Mouse (Mus musculus) brain, adult 2 months (tissue): ENCODE results near the gene Tuba1a.

Experiments
- DNase-seq: peaks from one replicate; pipeline ENCODE4 v3.0.0; 2011; ENCODE audit warnings: low read depth, low spot score

Tuba1a gene

GRCm38 (mm10) chr15:98953401-98954356 is at the start of gene Tuba1a, which contains the start of gene Gm49450:
Tuba1a (minus strand) TSS chr15:98953703.
Gm49450 (minus strand) TSS chr15:98953551.
- peak; percentile 100 for DNase-seq

- DNase-seq, result peak; percentile 25
Observed at GRCm38 (mm10) chr15:99001451-99001931, 48.0 kb upstream of the Tuba1a start.

- peak; percentile 78 for DNase-seq
Observed at GRCm38 (mm10) chr15:99000535-99001283, 47.2 kb upstream of the Tuba1a start.

DNA sequence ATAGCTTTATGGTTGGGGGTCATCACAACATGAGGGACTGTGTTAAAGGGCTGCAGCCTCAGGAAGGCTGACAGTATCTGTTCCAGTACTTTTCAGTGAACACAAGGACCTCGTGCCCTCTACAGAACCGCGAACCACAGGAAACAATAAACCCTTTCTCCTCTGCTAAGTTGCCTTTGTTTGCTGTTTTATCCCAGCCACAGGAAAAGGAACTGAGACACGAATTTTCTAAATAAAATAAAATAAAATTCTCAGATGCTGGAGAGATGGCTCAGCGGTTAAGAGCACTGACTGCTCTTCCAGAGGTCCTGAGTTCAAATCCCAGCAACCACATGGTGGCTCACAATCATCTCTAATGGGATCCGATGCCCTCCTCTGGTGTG is 45.3 kb upstream of the Tuba1a start:
- DNase-seq, result no peak

GRCm38 (mm10) chr15:98997938-98998774 is 44.7 kb upstream of the Tuba1a start:
- DNase-seq, result no peak

DNA sequence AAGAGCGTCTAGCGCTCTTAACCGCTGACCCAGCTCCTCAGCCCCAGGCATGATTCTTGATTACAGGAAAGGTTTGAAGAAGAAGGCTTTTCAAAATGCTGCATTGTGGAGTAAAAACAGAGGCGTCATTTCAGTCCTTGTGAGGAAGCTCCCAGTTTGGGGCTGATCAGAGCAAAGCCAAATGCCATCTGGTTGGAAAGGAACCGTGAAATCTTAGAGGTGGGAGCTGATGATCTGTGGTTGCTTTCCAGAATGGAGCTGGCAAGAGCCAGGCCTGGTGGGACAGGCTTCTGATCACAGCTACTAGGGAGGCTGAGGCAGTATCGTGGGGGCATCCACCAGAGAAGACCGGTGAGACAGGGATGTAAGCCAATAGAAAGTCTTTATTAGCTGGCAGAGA is 43.3 kb upstream of the Tuba1a start:
- no peak for DNase-seq

DNA sequence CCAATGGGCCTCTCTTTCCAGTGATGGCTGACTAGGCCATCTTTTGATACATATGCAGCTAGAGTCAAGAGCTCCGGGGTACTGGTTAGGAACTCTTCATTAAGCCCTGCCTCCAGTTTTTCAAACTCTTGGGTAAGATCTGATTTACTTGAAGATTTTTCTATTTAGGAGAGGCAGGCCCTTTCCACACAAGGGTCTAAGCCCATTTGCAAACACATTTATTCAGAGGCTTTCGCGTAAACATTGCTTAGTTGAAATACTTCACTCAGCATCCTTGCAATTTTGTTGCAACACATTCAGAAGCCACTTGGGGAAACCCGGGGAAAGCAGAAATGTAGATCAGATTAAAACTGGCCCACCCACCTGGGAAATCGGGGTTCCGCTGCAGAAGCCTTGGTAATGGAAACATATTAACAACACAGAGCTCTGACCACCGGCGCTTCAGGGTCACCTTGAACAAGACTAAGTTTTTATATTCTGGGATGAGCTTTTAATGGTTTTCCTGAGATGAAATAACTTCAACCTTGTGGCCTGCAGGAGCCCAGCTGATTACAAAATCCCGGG is 41.5 kb upstream of the Tuba1a start:
- no peak for DNase-seq

- peak; percentile 98 for DNase-seq
Observed at GRCm38 (mm10) chr15:98993865-98994264, 40.4 kb upstream of the Tuba1a start.

GRCm38 (mm10) chr15:98993093-98993793 is 39.7 kb upstream of the Tuba1a start:
- peak; percentile 96 for DNase-seq

DNA sequence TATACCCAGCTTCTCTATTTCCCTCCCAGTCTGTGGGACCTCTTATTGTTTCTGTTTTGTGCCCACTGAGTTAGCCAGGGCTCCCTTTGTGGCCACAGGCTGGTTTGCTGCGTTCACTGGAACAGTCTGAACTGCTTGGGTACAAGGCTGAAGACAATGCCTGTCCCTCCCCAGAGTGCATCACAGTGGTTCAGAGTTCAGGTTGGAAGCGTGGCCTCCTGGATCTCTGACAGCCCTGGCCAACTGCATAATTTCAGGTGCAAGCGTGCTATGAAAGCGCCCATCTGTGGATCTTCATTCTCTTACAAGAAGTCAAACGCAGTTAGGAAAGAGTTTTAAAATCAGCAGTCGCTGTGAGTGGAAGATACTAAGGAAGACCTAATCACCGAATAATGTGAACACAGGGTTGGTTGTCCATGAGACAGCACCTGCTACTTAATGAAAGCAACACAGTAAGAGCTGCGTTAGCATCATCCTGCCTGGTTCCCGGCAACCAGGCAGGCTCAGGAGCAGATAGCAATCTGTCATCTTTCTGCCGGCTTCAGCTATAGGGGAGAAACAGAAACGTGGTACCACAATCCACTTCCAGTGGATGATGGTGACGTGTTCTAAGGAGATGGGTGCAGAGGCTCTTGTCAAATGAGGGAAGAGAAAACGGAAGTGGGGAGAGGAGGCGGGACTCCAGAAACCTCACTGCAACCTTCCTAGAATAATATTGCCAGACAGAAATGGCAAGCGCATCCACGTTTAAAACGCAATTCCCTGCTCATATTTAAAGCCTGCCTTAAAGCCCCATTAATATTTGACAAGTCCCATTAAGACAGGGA is 38.8 kb upstream of the Tuba1a start:
- DNase-seq, result peak; percentile 97

DNA sequence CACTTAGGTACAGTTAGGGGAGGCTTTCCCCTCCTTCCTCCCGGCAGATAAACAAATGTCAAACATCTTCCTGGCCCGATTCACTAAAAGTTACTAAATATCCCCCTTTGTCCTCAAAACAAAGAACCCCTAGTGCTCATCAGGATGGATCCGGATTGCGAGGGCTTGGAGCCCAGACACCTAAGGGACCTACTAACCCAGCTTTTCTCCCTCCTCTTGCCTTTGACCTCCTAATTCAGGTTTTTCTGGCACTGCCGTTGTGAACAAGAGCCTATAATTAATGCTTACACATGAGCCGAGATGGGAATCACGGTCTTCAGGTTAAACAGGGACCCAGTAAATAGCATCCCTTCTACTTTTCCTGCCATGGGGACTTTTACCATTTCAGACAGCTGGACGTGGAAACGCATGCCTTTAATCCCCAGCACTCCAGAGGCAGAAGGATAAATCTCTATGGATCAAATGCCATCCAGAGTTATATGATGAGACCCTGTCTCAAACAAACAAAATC is 38.1 kb upstream of the Tuba1a start:
- DNase-seq, result no peak

DNA sequence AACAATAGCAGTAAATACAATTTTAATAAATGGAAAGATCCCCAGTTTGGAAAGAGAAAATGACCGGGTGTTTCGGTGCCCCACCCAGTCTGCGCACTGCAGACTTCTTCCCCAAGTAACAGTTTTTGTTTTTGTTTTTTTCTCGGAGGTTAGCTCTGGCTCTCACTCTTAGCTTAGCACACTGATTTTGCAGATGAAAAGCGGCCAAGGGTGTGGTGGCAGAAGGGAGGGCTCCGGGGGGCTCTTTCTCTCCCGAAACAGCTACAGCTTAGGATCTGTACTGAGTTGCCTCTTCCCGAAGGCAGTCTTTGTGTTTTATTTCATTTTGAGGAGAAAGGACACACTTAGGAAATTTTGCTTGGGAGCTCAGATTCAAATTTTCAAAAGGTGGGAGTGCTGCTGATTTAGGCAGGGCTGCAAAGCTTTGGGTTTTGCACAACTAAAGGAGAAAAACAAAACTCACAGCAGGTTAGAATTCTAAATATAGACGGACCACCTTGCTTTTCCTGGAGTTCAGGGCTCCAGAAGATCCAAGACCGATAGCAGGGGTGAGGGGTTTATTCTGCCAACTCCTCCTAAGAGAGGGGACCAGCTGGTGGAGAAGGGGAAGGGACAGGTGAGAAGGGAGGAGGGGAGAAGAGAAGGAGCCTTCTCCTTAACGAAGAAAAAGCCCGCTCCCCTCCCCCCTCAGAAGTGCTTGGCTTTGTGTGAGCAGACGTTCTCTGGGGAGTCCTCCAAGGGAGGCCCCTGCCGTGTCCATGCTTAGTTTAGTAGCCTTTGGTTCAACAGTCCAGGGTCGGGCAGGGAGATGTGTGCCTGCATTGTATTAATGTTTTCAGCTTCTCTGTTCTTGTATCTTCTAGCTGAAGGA is 37.4 kb upstream of the Tuba1a start:
- DNase-seq, result peak; percentile 33

GRCm38 (mm10) chr15:98989701-98990430 is 36.4 kb upstream of the Tuba1a start:
- no peak for DNase-seq

- DNase-seq, result no peak
Observed at GRCm38 (mm10) chr15:98988787-98989186, 35.3 kb upstream of the Tuba1a start.

GRCm38 (mm10) chr15:98987661-98988181 is 34.2 kb upstream of the Tuba1a start:
- DNase-seq, result no peak

DNA sequence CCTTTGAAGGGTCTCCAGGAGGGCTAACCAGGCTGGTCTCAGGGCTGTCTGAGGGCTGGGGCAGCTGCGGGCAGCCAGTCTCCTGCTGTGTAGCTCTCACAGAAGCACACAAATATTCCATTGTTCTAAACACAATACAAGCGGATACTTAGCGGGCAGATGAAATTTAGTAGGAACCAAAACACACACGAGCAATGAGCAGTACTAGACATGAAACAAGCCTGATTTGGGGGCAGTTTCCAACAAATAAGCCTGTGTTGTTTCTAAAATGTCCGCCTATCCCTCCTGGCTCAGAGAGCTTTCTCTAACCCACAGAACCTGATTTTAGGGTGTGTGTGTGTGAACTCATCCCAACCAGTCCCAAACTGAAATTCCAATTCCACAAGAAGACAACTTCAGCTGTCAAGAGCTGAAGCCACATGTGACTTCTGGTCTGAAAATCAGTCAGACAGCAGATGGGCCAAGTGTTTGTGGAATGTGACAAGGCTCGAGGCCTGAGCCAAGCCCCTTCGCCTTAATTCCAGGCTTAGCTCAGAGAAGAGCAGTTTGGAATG is 33.7 kb upstream of the Tuba1a start:
- DNase-seq, result peak; percentile 67
